Mouse (Mus musculus) lung, postnatal 0 days (tissue): ENCODE measurements at regions not wholly inside any gene's neighbourhood (a gene's known extent, or its start where the extent isn't known, plus 50 kb on each side); places are given as distances from the start of the nearest gene placed in this dataset.

Source experiments
- CTCF ChIP-seq: IDR thresholded peaks from 2 replicates; pipeline ENCODE4 v1.5.1; 2016; ENCODE audit warnings: antibody characterized with exemption, mild to moderate bottlenecking
- EP300 ChIP-seq: IDR thresholded peaks from 2 replicates; pipeline ENCODE4 v1.6.1; 2016; ENCODE audit warnings: antibody characterized with exemption, mild to moderate bottlenecking, control low read depth

DNA sequence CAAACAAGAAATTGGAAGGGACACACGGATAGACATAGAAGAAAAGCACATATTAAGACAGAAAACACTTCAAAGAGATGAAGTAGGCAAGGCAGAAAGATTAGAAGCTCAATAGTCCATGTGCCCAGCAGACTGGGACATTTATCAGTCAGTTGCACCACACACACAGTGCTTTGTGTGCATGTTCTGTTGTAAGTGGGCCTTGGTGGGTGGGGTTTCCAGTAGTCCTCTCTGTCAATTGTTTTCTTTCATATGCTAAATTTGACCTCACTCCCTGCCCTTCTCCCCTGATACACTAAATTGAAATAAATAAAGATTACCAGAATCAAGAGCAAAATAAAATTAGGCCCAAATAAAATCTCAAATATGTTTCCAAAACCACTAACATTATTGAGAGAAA is 546.0 kb upstream of the Cited2 start:
- no peak for TF ChIP-seq CTCF
- no peak for TF ChIP-seq EP300
